Mouse (Mus musculus) midbrain, embryonic 15.5 days (tissue): ENCODE results near the gene Icam2. TPM values are rescaled to one million over a fixed set of nuclear protein-coding genes. Genes with fewer than 3 reads are reported as not detected.

Experiments used
- ATAC-seq: fragments of 200-750 bp; cut with Nextera tagmentation; replicated peaks from 2 replicates; pipeline ENCODE4 v1.8.0; 2017; ENCODE audit warnings: moderate TSS enrichment
- H3K27ac ChIP-seq: fragments of 300-500 bp; sonication (generic); 2 replicates; pipeline ENCODE4 v1.5.1; 2015; ENCODE audit warnings: mild to moderate bottlenecking, inconsistent platforms
- H3K27me3 ChIP-seq: fragments of 300-500 bp; sonication (generic); replicated peaks from 2 replicates; pipeline ENCODE4 v1.6.1; 2015; ENCODE audit warnings: inconsistent platforms
- H3K36me3 ChIP-seq: fragments of 300-500 bp; sonication (generic); replicated peaks from 2 replicates; pipeline ENCODE4 v1.6.1; 2015; ENCODE audit warnings: inconsistent platforms
- H3K4me1 ChIP-seq: fragments of 300-500 bp; sonication (generic); 2 replicates; pipeline ENCODE4 v1.6.1; 2015; ENCODE audit warnings: inconsistent platforms
- H3K4me2 ChIP-seq: fragments of 300-500 bp; sonication (generic); 2 replicates; pipeline ENCODE4 v1.6.1; 2015; ENCODE audit warnings: inconsistent platforms, mild to moderate bottlenecking, moderate library complexity
- H3K4me3 ChIP-seq: fragments of 300-500 bp; sonication (generic); 2 replicates; pipeline ENCODE4 v1.5.1; 2015; ENCODE audit warnings: mild to moderate bottlenecking, inconsistent platforms
- H3K9ac ChIP-seq: fragments of 300-500 bp; sonication (generic); 2 replicates; pipeline ENCODE4 v1.6.1; 2015; ENCODE audit warnings: mild to moderate bottlenecking, inconsistent platforms
- H3K9me3 ChIP-seq: fragments of 300-500 bp; sonication (generic); 2 replicates; pipeline ENCODE4 v1.6.1; 2016; ENCODE audit warnings: inconsistent platforms
- WGBS: fragments of 180-500 bp; shearing (Covaris S2); methylation state at CpG from one replicate; pipeline ENCODE4 v1.1.7; 2015; ENCODE audit warnings: mixed read lengths; 5-methylcytosine and 5-hydroxymethylcytosine counted together
- polyA plus RNA-seq: library from polyadenylated mRNA; unstranded; fragments of >200 nt; fragmentation: Nextera tagmentation; extraction: Ambion mirVana; gene quantifications from 2 replicates; pipeline ENCODE4 v1.2.1, GENCODE M21; 2015

Gene Icam2
- polyA plus RNA-seq: 18.2 and 19.1 TPM in 2 replicates

DNA sequence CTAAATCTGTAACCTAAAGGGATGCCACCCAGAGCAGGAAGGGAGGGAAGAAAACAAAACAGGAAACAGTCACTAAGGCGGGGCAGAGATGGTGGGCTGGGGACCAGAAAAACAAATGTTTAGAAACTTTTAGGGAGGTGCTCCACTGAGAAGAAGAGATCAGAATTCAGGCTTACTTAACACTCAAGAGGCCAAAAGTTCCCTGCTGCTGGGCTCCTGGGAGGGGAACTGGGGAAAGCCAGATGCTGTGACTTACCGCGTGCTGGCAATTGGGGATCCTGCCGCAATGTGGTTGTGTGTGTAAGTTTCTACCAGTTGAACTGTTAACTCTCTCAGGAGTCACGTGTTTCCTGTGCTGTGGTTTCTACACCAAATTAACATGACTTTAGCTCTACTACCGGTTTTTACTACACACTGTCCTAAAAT, at the start of gene Icam2:
TSS of gene Icam2 (minus strand) at position 285 of the 426 bp plus-strand sequence.
- ATAC-seq: no peak
- H3K27me3 ChIP-seq: no peaks in the 10 kb centered on the region
- no peaks in the 10 kb centered on the region for H3K9me3 ChIP-seq
- no peak within 1 kb of the TSS for H3K27ac ChIP-seq
- no peak within 1 kb of the TSS for H3K9ac ChIP-seq
- WGBS: 77% methylated on average over 6 of the region's 6 CpGs
- no peaks in the 10 kb centered on the region for H3K36me3 ChIP-seq
- H3K4me2 ChIP-seq: no peak within 1 kb of the TSS
- H3K4me1 ChIP-seq: no peaks in the 10 kb centered on the region
- no peak within 1 kb of the TSS for H3K4me3 ChIP-seq

DNA sequence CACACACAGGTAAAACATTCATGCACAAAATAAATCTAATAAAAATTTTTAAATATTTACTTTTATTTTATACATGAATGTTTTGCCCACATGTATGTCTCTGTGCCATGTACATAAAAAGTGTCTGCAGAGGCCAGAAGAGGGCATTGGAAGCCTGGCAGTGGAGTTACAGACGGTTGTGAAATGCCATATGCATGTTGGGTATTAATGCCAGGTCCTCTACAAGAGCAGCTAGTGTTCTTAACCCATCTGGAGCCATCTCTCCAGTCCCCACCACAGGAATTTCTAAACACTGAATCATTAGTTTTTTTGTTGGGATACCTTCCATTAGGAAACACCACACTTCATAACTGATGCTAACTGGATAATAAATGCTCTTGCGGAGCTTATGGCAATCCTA, 49.7 kb upstream of the Icam2 start:
- ATAC-seq: no peak
- no peaks in the 10 kb centered on the region; the same call in 1 of the 2 replicates for H3K36me3 ChIP-seq
- no peak overlapping the region for H3K9ac ChIP-seq
- H3K4me1 ChIP-seq: no peaks in the 10 kb centered on the region
- no peaks in the 10 kb centered on the region for H3K9me3 ChIP-seq
- H3K27ac ChIP-seq: no peak overlapping the region
- no peak overlapping the region for H3K4me2 ChIP-seq
- no peak overlapping the region for H3K4me3 ChIP-seq
- H3K27me3 ChIP-seq: no peaks in the 10 kb centered on the region
- WGBS: 91% methylated on average over 2 of the region's 2 CpGs

DNA sequence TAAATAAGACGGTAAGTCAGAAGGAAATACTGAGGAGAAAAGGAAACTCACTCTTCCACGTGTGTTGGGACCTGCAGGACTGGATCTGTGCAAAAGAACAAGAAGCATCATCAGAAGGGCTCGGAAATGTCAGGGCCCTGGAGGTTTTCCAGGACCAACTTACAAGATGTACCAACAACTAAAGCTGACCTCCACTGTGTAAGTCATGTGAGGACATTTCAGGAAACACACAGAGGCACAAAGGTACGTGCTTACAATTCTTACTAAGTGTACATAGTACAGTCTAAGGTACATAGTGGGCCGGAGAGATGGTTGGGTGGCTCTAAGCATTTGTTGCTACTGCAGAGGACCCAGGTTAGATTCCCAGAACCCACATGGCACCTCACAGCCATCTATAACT, 49.2 kb upstream of the Icam2 start:
- H3K27ac ChIP-seq: no peak overlapping the region
- no peaks in the 10 kb centered on the region for H3K4me1 ChIP-seq
- 88% methylated on average over 5 of the region's 5 CpGs for WGBS
- no peaks in the 10 kb centered on the region for H3K27me3 ChIP-seq
- no peaks in the 10 kb centered on the region; the same call in 1 of the 2 replicates for H3K36me3 ChIP-seq
- no peak overlapping the region for H3K4me3 ChIP-seq
- ATAC-seq: no peak
- H3K9ac ChIP-seq: no peak overlapping the region
- H3K9me3 ChIP-seq: no peaks in the 10 kb centered on the region
- no peak overlapping the region for H3K4me2 ChIP-seq

DNA sequence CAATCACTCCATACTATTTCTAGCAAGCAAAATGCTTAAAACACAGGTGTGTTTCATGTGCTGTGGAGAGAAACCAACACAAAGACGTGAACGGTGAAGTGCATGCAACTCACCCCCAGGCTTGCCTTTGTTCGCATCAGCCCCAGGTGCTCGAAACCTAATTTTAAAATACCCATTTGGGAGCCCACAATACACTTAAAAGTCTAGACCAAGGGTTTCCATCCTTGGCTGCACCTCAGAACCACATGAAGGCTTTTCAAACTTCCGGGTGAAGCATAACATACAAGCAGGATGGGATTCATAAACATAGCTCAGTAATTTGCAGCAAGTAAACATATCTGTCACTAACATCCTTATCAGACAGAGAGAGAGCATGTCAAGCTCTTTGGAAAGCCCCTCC, 42.5 kb upstream of the Icam2 start:
- no peak overlapping the region for H3K4me2 ChIP-seq
- no peaks in the 10 kb centered on the region; the same call in 1 of the 2 replicates for H3K36me3 ChIP-seq
- H3K27ac ChIP-seq: no peak overlapping the region
- no peak for ATAC-seq
- H3K9me3 ChIP-seq: no peaks in the 10 kb centered on the region
- 92% methylated on average over 5 of the region's 5 CpGs for WGBS
- H3K4me3 ChIP-seq: no peak overlapping the region
- H3K9ac ChIP-seq: no peak overlapping the region
- H3K4me1 ChIP-seq: no peaks in the 10 kb centered on the region
- H3K27me3 ChIP-seq: no peaks in the 10 kb centered on the region

DNA sequence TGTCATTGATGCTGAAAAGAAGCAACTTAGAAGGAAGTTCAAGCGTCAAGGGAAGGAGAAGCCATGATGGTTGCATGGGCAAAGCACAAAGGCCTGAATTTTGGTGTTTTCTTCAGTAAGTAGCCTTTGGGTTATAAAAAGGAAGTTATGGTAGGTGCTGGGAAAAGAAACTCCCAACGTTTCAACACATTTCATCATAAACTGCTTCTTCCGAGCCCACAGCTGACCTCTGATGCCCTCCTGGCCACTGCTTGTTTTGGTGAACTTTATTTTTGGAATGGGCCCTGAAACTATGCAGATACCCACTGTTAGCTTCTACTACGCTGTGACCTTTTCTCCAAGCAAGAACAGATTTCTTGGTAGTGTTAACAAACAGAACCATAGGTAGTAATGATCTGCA, 41.8 kb upstream of the Icam2 start:
- Histone ChIP-seq H3K27me3 (no peaks in the 10 kb centered on the region), H3K4me2 (no peak overlapping the region), H3K9me3 (no peaks in the 10 kb centered on the region), H3K27ac (no peak overlapping the region), H3K36me3 (no peaks in the 10 kb centered on the region; the same call in 1 of the 2 replicates), H3K9ac (no peak overlapping the region), H3K4me3 (no peak overlapping the region), H3K4me1 (no peaks in the 10 kb centered on the region)
- WGBS: 79% methylated on average over 4 of the region's 4 CpGs
- ATAC-seq: no peak

DNA sequence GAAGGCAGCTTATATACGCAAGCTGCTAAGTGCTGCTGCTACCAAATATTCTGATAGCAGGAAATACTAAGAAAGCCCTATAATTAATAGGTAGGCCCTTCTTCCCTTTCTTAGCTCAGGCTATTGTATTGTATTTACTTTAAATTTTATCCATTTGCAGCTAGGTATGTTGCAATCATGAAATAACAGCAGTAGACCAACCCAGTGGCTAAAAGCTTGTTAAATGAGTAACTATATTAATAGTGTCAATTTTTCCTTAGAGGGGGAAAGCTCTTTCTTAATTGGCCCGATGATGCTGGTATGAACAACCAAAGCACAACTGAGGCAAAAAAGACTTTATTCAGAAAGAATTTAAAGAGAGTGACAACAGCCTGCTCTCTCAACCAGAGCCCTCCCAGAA, 40.7 kb upstream of the Icam2 start:
- WGBS: 93% methylated on average over 2 of the region's 2 CpGs
- H3K9ac ChIP-seq: no peak overlapping the region
- no peak overlapping the region for H3K27ac ChIP-seq
- H3K36me3 ChIP-seq: no peaks in the 10 kb centered on the region
- no peak overlapping the region for H3K4me3 ChIP-seq
- no peak for ATAC-seq
- no peaks in the 10 kb centered on the region for H3K9me3 ChIP-seq
- H3K4me1 ChIP-seq: no peaks in the 10 kb centered on the region
- no peak overlapping the region for H3K4me2 ChIP-seq
- no peaks in the 10 kb centered on the region for H3K27me3 ChIP-seq

DNA sequence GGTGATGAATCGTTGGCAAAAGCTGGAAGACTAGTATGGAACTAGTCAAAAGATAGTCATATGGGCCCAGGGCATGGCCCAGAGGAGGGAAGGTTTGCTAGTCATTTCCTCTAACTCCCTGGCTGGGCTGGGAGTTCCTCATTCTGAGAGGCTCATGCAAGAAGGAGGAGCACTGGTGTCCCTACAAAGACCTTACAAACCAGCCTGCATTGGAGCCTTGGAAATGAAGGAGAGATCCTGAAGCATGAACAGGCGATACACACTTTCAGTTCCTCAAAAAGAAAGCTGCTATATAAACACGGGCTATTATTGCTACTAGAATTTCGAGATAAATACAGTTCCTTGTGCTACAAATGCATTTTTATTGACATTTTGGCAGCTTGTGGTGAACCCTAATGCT, 40.2 kb upstream of the Icam2 start:
- H3K9ac ChIP-seq: no peak overlapping the region
- H3K4me1 ChIP-seq: no peaks in the 10 kb centered on the region
- WGBS: 90% methylated on average over 4 of the region's 4 CpGs
- H3K36me3 ChIP-seq: no peaks in the 10 kb centered on the region
- no peak overlapping the region for H3K27ac ChIP-seq
- H3K9me3 ChIP-seq: no peaks in the 10 kb centered on the region
- no peak overlapping the region for H3K4me2 ChIP-seq
- H3K4me3 ChIP-seq: no peak overlapping the region
- no peak for ATAC-seq
- no peaks in the 10 kb centered on the region for H3K27me3 ChIP-seq

DNA sequence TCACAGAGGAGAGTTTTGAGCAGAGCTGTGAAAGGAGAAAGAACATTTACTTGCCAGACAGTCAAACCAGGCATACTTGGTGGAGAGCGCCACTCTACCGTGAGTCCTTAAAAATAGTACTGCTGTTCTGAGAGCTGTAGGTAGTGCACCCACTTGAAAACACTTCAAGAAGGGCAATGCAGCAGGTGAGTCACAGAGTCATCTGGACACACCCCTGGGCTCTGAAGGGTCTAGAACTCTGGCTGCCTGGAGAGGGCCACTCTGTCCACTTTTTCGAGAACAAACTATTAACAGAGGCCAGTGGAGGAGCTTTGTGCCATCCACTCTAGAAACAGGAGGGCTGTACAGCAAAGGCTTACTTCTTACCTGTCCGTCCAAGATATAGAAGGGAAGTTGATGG, 38.6 kb upstream of the Icam2 start:
- WGBS: 93% methylated on average over 4 of the region's 4 CpGs
- H3K4me3 ChIP-seq: no peak overlapping the region

DNA sequence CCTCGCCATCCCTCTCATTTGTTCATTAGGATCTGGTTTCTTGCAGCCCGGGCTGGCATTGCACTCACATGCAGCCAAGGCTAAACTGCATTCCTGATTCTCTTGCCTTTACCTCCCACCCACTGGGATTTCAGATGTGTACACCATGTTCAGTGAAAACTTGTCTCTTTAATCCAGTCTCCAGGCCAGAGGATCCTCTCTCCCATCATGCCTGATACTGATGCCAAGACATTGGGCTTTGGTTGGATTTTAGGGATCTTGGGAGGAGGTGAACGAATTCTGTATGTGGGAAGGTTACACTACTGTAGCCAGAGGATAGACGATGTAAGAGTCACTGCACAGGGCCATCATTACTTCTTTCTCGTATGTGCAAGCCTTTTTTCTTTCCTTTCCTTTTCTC, 37.3 kb upstream of the Icam2 start:
- Histone ChIP-seq H3K9me3 (no peaks in the 10 kb centered on the region), H3K9ac (no peak overlapping the region), H3K36me3 (no peaks in the 10 kb centered on the region), H3K4me2 (no peak overlapping the region), H3K4me3 (no peak overlapping the region), H3K27me3 (no peaks in the 10 kb centered on the region), H3K27ac (no peak overlapping the region), H3K4me1 (no peaks in the 10 kb centered on the region)
- 89% methylated on average over 5 of the region's 5 CpGs for WGBS
- ATAC-seq: no peak

More for the DNA sequence above, 38.6 kb upstream of the Icam2 start:
- Histone ChIP-seq H3K27ac (no peak overlapping the region), H3K36me3 (no peaks in the 10 kb centered on the region), H3K9ac (no peak overlapping the region), H3K27me3 (no peaks in the 10 kb centered on the region), H3K4me2 (no peak overlapping the region), H3K9me3 (no peaks in the 10 kb centered on the region), H3K4me1 (no peaks in the 10 kb centered on the region)
- ATAC-seq: no peak

DNA sequence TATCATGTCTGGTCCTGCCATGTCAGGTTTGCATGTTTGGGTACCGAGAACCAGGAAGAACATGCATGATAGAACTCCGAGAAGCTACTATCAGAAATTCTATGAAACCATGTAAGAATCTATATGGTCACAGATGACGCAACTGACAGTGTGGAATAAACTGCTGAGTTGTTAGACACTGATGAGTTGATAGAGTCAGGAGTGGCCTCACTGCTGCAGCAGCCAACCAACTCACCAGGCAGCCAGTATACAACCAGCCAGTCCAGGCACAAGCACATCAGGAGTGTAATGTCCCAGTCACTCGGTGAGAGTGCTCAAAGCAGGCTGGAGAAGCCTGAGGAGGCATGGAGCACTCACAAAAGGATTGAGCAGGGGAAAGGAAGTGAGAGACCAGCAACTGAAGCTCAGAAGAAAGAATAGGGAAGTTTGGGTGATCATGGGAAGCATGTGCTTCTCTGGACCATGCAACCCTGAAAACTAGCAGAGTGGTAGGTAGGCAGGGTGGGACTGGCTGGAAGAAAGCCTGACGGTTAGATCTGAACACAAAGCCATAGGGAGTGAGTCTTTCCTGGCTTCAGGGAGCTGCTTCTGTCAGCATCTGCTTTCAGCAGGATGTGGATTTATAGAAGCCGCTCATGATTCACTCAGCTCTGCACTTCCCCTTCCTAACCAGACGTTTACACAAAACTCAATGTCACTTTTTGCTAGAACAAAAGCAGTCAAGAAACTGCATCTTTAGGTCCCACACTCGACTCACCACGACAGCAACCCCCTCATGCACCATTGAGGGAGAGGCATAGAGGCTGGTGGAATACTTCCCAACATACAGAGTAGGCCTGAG, 31.6 kb upstream of the Icam2 start:
- Histone ChIP-seq H3K4me1 (no peaks in the 10 kb centered on the region), H3K9me3 (no peaks in the 10 kb centered on the region), H3K27me3 (no peaks in the 10 kb centered on the region), H3K4me3 (no peak overlapping the region), H3K9ac (no peak overlapping the region), H3K27ac (no peak overlapping the region), H3K36me3 (0 out of 2 replicates have a peak, but pooled peaks cover under 1% of the 10 kb centered on the region), H3K4me2 (no peak overlapping the region)
- WGBS: 80% methylated on average over 9 of the region's 9 CpGs
- ATAC-seq: no peak

DNA sequence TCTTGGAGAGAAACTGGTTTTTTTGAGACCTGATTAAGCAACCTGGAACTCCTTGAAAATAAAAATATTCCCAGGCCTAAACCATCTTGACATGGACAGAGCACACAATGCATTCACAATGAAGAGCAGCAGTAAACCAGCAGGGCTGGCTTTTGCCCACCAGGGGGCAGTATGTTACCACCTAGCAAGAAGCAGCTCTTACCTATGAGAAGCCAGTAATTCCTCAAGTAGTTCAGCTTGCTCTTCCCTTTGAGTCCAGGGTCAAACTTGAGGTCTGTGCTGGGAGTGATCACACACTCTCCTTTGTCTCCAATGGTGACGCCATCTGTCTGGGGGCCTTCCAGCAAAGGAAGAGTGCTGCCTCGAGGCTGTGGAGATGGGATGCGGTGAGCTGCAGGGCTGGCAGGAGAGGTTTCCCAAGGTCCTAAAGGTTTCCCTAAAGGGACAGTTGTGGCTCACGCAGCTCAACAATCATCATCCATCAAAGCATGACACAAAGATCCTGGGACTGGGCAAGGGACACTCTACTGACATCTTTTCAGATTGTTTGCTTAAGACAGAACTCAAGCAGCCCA, 30.8 kb upstream of the Icam2 start:
- Histone ChIP-seq H3K4me2 (no peak overlapping the region), H3K27me3 (no peaks in the 10 kb centered on the region), H3K27ac (no peak overlapping the region), H3K4me1 (no peaks in the 10 kb centered on the region), H3K36me3 (0 out of 2 replicates have a peak, but pooled peaks cover 6% of the 10 kb centered on the region), H3K4me3 (no peak overlapping the region), H3K9me3 (no peaks in the 10 kb centered on the region), H3K9ac (0 out of 2 replicates have a peak overlapping the region, but pooled peaks have one; percentile 7)
- ATAC-seq: peak; percentile 69
- WGBS: 42% methylated on average over 4 of the region's 4 CpGs

DNA sequence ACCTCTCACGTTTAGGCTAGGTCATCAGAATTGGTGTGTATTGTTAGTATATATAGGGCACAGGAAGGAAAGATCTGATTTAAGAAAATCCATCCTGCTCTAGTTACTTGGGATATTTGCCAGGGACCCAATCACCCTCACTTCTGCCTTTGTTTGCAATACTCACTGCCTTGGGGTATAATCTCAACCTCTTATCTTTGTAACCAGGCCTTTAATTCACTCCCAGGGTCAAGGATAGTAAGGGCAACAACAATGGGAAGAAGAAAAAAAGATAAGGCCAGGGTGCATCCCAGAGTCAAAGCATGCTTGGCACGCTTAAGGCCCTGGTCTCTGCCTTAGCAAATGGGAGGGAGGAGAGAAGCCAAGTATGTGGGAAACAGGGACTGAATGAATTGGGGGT, 30.0 kb upstream of the Icam2 start:
- Histone ChIP-seq H3K27ac (no peak overlapping the region), H3K9ac (no peak overlapping the region), H3K36me3 (0 out of 2 replicates have a peak, but pooled peaks cover 9% of the 10 kb centered on the region), H3K9me3 (no peaks in the 10 kb centered on the region), H3K4me2 (no peak overlapping the region), H3K27me3 (no peaks in the 10 kb centered on the region), H3K4me1 (no peaks in the 10 kb centered on the region), H3K4me3 (no peak overlapping the region)
- 84% methylated on average over 2 of the region's 2 CpGs for WGBS
- no peak for ATAC-seq
